Mouse (Mus musculus) olfactory bulb, adult 2 months (tissue): ENCODE results near the gene Kcnip4. TPM values are rescaled to one million over a fixed set of nuclear protein-coding genes. Genes with fewer than 3 reads are reported as not detected.
A peak's percentile ranks its signal among the peaks of the same experiment; 100 is the strongest.

Source experiments
- H3K27ac ChIP-seq: fragments of 200-500 bp; 2 replicates; pipeline ENCODE4 v1.5.1; 2012; ENCODE audit warnings: low read depth, low read length; ENCODE audit not compliant: insufficient read depth
- H3K4me1 ChIP-seq: fragments of 200-500 bp; 2 replicates; pipeline ENCODE4 v1.6.1; 2012; ENCODE audit warnings: low read length; ENCODE audit not compliant: control insufficient read depth, insufficient read depth
- H3K4me3 ChIP-seq: fragments of 200-500 bp; 2 replicates; pipeline ENCODE4 v1.5.1; 2012; ENCODE audit warnings: mild to moderate bottlenecking, low read depth, low read length, moderate library complexity; ENCODE audit not compliant: insufficient read depth
- CTCF ChIP-seq: fragments of 200-500 bp; IDR thresholded peaks from 2 replicates; pipeline ENCODE4 v1.5.1; 2012; ENCODE audit warnings: low read depth, mild to moderate bottlenecking, low read length, moderate library complexity; ENCODE audit not compliant: insufficient read depth
- POLR2A ChIP-seq: fragments of 200-500 bp; IDR thresholded peaks from 2 replicates; pipeline ENCODE4 v1.6.1; 2012; ENCODE audit warnings: mild to moderate bottlenecking, low read depth, low read length, moderate library complexity; ENCODE audit not compliant: insufficient read depth
- WGBS: fragments of 180-500 bp; shearing (Covaris S2); methylation state at CpG from one replicate; pipeline ENCODE4 v1.1.7; 2018; 5-methylcytosine and 5-hydroxymethylcytosine counted together
- polyA plus RNA-seq: library from polyadenylated mRNA; stranded (reverse); fragments of >200 nt; gene quantifications from 2 replicates; pipeline ENCODE4 v1.2.4, GENCODE M21; 2012; ENCODE audit warnings: low replicate concordance; ENCODE audit not compliant: missing spikeins, insufficient read depth, insufficient read length

Gene Kcnip4
- polyA plus RNA-seq, 1 experiment, result not detected

GRCm38 (mm10) chr5:48890216-48890615 lies 634.5 kb downstream of the Kcnip4 start:
- WGBS, result 60% methylated on average over 8 of the region's 8 CpGs
- Histone ChIP-seq H3K27ac (no peak overlapping the region), H3K4me3 (0 out of 2 replicates have a peak overlapping the region, but pooled peaks have one; percentile 38), H3K4me1 (peaks cover 3% of the 10 kb centered on the region)
- TF ChIP-seq CTCF, result no peak
- no peak for TF ChIP-seq POLR2A

GRCm38 (mm10) chr5:48889395-48890194 lies 635.1 kb downstream of the Kcnip4 start:
- H3K4me1 ChIP-seq, result peaks cover 3% of the 10 kb centered on the region
- 4% methylated on average over 18 of the region's 18 CpGs for WGBS
- no peak overlapping the region for H3K27ac ChIP-seq
- TF ChIP-seq CTCF (no peak), POLR2A (no peak)
- H3K4me3 ChIP-seq, result peak overlapping the region; percentile 38

GRCm38 (mm10) chr5:48878081-48878480 lies 646.6 kb downstream of the Kcnip4 start:
- Histone ChIP-seq H3K4me3 (no peak overlapping the region), H3K27ac (no peak overlapping the region), H3K4me1 (no peaks in the 10 kb centered on the region)
- TF ChIP-seq CTCF (no peak), POLR2A (no peak)
- 62% methylated on average over 2 of the region's 2 CpGs for WGBS

GRCm38 (mm10) chr5:48864268-48864967 lies 660.3 kb downstream of the Kcnip4 start:
- WGBS, result 54% methylated on average over 3 of the region's 3 CpGs
- no peak overlapping the region for H3K4me3 ChIP-seq
- H3K27ac ChIP-seq, result no peak overlapping the region
- no peak for TF ChIP-seq POLR2A
- TF ChIP-seq CTCF, result no peak
- H3K4me1 ChIP-seq, result no peaks in the 10 kb centered on the region

GRCm38 (mm10) chr5:48840971-48841370 lies 683.7 kb downstream of the Kcnip4 start:
- Histone ChIP-seq H3K4me3 (no peak overlapping the region), H3K4me1 (no peaks in the 10 kb centered on the region), H3K27ac (no peak overlapping the region)
- TF ChIP-seq POLR2A, result no peak
- 66% methylated on average over 2 of the region's 2 CpGs for WGBS

DNA sequence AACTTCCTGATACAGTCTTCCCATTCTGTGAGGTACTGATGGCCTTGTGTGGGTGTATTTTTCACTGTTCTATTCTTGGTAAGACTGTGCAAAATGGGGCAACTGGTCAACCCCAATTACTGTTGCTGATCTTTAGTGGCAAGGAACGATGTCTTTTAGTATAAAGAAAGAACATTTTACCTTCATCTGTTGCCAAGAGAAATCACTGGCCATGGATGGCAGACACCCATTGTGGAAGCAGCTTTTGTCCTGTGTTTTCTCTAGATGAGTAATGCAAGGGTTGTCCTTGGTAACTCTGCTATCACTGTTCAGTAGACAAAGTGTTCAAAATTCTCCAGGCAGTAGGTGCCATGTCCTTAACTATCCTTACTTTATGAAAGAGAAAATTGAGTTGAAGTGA lies 729.2 kb downstream of the Kcnip4 start:
- H3K4me1 ChIP-seq, result no peaks in the 10 kb centered on the region
- no peak overlapping the region for H3K4me3 ChIP-seq
- TF ChIP-seq POLR2A (no peak), CTCF (no peak)
- no peak overlapping the region for H3K27ac ChIP-seq
- 42% methylated on average over 1 of the region's 1 CpGs for WGBS

DNA sequence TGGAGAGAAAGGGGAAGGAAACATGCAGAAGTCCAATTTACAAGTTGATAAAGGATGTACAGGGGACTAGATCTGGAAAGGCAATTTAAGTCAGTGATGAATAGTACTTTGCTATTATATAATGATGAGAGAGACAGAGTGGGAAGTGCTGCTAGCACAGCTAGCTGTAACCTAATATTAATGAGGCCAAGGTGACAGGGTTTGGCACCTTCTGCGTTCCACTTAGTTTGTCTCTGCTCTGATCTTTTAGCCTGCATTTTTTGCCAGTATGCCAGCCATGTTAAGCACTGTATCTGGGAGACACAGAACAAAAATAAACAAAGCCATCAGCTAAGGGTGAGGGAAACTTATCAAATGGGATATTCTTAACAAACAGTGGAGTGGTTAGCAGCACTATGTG lies 745.3 kb downstream of the Kcnip4 start:
- TF ChIP-seq POLR2A (no peak), CTCF (no peak)
- Histone ChIP-seq H3K4me3 (no peak overlapping the region), H3K4me1 (no peaks in the 10 kb centered on the region), H3K27ac (no peak overlapping the region)
- 15% methylated on average over 1 of the region's 1 CpGs for WGBS

DNA sequence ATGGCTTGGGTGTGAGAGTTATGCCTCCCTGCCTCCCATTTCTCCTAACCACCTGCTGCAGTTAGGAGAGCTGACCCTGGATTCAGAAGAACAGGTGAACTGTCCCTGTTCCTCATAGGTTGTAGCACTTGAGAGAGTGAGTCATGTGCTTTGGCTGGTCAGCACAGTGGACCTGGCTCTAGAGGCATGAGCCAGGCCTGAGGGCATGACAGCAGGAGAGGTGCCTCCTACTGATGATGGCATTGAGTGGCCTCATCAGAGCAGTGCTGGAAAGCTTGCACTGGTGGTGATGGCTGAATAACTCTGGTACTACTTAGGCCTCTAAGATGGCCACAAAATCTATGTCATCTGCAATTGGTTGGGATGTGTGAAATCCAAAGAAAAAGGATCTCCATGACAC lies 776.1 kb downstream of the Kcnip4 start:
- no peak overlapping the region for H3K4me3 ChIP-seq
- TF ChIP-seq POLR2A, result no peak
- no peak for TF ChIP-seq CTCF
- H3K4me1 ChIP-seq, result no peaks in the 10 kb centered on the region

DNA sequence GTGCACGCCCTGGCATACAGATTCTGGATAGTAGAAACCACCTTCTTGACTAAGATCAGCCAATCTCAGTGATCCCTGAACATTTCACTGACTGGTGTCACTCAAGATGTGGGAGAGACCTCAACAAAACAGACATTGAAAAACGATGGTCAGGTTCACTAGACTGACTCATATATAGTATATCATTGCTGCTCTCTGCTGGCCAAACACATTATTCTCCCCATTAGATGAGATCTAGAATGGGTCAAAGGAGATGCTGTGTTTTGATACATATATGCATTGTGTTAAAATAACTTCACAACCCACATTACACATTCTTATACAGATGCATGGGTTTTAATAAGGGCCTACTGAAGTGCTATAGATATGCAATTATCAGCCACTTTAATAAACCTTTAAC lies 787.1 kb downstream of the Kcnip4 start:
- no peak for TF ChIP-seq CTCF
- Histone ChIP-seq H3K4me1 (no peaks in the 10 kb centered on the region), H3K27ac (no peak overlapping the region), H3K4me3 (no peak overlapping the region)
- WGBS, result 51% methylated on average over 2 of the region's 2 CpGs

More for the DNA sequence above, 776.1 kb downstream of the Kcnip4 start:
- no peak overlapping the region for H3K27ac ChIP-seq
